Mouse (Mus musculus) bone marrow macrophage, adult 2 months (primary cell): ENCODE results near the gene Mael.

Experiments used
- CTCF ChIP-seq: IDR thresholded peaks from 2 replicates; pipeline ENCODE4 v1.5.1; 2012; ENCODE audit warnings: low read depth, mild to moderate bottlenecking, low read length, moderate library complexity
- POLR2A ChIP-seq: IDR thresholded peaks from 2 replicates; pipeline ENCODE4 v1.6.1; 2012; ENCODE audit warnings: mild to moderate bottlenecking, low read depth, low read length, borderline replicate concordance

GRCm38 (mm10) chr1:166281836-166282235, 43.3 kb upstream of the Mael start:
- TF ChIP-seq POLR2A, result no peak
- no peak for TF ChIP-seq CTCF
